Mouse (Mus musculus): ENCODE measurements at regions not wholly inside any gene's neighbourhood (a gene's known extent, or its start where the extent isn't known, plus 50 kb on each side); places are given as distances from the start of the nearest gene placed in this dataset.

DNA sequence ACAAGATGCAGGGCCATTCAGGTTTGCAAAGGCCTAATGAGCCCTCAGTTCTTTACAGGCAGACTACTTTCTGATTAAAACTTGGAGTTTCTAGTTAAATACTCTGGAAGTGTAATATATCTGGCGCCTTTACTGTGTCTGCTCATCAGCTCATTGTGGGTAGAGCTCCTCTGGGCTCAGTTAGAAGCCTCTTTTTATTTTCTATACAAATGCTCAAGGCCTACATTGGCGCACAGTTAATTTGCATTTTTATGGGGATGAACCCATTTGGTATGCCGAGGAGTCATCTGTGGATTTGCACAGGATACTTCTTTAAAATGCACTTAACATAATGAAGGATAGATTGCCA is 573.5 kb downstream of the Rps29 start:
- intact Hi-C loops (cut with DNase I), result no loop called here

DNA sequence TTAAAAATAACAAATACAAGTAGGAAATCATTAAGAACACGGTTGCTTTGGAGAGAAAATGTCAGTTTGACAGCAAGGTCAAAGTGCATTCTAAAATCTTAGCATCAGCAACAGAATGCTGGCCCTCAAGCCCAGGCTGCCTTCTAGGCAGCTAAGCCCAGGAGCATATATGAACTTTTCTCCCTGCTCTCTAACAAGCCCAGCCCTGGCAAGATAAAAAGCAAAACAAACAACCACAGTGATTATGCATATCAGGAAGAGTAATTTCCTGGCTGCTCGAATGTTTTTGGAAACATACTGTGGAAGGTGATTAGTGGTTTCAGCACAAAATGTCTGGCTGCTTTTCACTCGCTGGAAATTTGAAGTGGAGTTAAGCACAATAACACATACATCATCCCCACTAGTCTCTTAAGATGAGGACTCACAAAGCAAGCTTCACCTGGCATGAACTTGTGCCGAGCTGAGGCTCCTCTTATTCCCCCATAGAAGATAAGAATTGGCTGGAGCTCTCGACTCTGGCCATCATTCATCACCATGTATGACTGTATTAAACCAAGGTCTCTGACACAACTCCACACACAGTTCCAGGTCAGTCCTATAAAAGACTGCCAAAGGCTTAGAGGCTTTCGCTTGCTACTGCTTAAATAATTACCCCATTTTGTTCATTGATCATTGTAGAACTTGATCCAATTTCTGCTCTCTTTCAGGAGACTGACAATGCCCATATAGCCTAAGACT is 574.0 kb downstream of the Rps29 start:
- intact Hi-C loops (cut with DNase I), result no loop called here
- no peak for DNase-seq (ENCODE audit: low spot score)

More for the DNA sequence above, 573.5 kb downstream of the Rps29 start:
- DNase-seq (ENCODE audit: low spot score), result no peak

DNA sequence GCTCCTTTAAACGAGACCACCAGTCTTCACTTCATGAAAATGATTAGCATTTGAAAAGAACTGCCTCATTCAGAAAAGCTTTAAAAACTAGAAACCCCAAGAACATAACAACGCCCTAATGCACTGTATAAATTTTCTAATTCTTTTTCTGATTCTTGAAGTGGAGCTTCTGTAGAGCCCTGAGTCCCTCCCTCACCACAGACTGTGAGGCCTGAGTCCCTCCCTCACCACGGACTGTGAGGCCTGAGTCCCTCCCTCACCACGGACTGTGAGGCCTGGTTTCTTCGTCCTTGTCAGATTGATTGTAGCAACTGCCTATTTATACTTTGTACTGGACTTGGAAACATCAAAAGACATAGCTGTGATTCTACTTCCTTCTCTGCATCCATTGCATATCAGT is 579.1 kb downstream of the Rps29 start:
- intact Hi-C loops (cut with DNase I), result no loop called here
- no peak for DNase-seq (ENCODE audit: low spot score)

DNA sequence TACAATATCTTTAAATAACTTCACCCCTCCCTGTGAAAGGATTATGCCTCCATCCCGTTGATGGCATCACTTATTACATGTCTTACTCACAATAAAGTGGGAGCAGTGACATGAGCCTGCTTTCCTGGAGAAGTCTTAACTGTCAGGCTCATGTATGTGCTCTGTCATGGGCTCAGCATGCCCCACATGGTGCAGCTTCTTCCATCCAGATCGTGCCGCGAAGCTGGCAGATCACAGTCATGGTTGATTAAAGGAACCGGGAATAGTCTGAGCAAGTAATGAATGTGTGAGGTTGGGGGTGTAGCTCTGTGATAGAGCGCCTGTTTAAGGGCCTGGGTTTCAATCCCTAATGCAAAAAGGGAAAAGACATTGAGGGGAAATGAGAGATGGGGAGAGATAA is 581.5 kb downstream of the Rps29 start:
- intact Hi-C loops (cut with DNase I), result no loop called here

DNA sequence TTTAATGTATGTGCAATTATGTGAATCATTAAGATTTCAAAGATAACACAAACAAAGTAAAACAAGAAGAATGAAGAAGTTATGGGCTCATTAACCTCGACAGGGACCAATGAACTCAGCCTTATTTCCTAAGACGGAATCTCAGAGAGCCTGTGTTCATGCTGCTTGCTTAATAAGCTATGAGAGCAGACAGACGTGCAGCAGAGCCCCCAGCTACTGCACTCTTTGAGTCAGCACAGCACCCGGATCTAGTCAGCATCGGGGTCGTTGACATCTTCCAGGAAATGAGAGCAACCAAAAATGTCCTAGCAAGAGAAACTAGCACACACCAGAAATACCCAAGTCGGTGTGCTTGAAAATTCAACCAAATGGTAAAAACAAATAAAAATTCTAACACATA is 582.1 kb downstream of the Rps29 start:
- intact Hi-C loops (cut with DNase I), result no loop called here
- no peak for DNase-seq (ENCODE audit: low spot score)

More for the DNA sequence above, 581.5 kb downstream of the Rps29 start:
- DNase-seq (ENCODE audit: low spot score), result no peak

DNA sequence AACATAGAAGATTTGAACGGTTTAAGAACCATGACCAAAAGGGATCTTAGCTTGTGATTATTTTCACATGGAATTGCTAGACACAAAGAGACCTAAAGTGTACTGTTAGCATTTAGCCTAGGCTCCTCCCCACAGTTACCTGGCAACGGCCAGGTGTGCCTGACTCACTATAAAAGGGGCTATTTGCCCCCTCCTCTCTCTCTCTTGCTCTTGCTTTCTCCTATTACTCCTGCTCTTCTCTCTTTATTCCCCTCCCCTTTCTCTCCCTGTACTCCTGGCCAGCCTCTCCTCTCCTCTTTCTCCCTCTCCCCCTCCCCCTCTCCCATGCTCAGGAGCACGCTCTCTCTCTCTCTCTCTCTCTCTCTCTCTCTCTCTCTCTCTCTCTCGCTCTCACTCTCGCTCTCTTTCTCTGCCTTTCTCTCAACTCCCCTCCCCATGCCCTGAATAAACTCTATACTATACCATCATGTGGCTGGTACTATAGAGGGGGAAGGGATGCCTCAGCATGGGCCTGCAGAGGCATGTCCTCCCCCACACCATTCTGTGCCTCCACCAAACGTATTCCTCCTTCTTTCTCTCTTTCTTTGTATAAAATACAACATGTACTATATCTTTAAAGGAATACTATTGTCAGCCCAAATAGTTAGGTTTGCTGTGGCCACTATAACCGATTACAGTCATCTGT is 603.9 kb downstream of the Rps29 start:
- DNase-seq (ENCODE audit: low spot score), result no peak

GRCm38 (mm10) chr12:68554292-68554691 is 604.7 kb downstream of the Rps29 start:
- no peak for DNase-seq (ENCODE audit: low spot score)
- intact Hi-C loops (cut with DNase I), result no loop called here

More for the DNA sequence above, 603.9 kb downstream of the Rps29 start:
- intact Hi-C loops (cut with DNase I), result no loop called here

DNA sequence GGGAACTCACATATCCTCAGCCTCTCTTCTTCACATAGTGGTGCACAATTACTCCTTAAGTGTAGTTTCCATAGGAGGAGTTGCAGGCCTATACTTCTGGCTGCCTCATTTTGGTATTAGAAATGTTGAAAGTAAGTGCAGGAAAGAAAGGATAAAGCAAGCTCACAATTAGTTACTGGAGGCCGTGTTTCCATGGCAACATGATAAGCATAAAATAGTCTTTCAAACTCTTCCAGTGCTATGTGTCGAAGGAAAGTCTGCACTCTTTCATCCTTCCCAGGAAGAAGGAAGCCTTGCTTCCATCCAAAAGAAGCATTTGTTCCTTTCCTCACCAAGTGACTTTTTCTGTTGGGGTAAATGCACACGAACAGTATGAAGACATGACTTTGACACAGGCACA is 617.2 kb downstream of the Rps29 start:
- intact Hi-C loops (cut with DNase I), result no loop called here
- no peak for DNase-seq (ENCODE audit: low spot score)

GRCm38 (mm10) chr12:68500794-68501193 is 658.2 kb downstream of the Rps29 start:
- DNase-seq (ENCODE audit: low spot score), result no peak
- intact Hi-C loops (cut with DNase I), result no loop called here

GRCm38 (mm10) chr12:68463032-68463431 is 696.0 kb downstream of the Rps29 start:
- DNase-seq (ENCODE audit: low spot score), result no peak
- intact Hi-C loops (cut with DNase I), result no loop called here

- DNase-seq (ENCODE audit: low spot score), result no peak
- intact Hi-C loops (cut with DNase I), result no loop called here
These were observed 700.8 kb downstream of the Rps29 start for GRCm38 (mm10) chr12:68458196-68458595.

DNA sequence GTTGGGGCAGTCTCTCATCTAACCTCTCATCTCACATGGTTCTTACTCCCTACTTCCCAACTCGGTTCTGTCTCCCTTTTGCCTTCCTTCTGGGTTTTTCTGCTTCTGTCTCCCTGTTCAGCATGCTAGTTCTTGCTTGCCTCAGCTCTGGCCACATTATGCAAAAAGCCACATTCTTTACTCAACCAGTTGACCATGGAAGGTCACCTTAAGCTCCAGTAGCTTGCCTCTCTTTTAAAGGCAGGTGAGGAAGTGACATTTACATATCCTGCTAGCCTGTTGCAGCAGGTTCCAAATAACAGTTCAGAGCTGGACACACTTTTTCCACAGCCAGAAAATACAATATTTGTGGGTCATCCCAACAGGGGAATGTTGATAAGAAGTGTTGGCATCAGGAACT is 732.4 kb downstream of the Rps29 start:
- no peak for DNase-seq (ENCODE audit: low spot score)
- intact Hi-C loops (cut with DNase I), result no loop called here

- intact Hi-C loops (cut with DNase I), result no loop called here
- no peak for DNase-seq (ENCODE audit: low spot score)
These were observed 734.0 kb downstream of the Rps29 start for GRCm38 (mm10) chr12:68425006-68425405.

All from heart, postnatal 25 days (tissue).